Mouse (Mus musculus): Measurements from ENCODE around the gene Naa15. TPM values are rescaled to one million over a fixed set of nuclear protein-coding genes. Genes with fewer than 3 reads are reported as not detected.
"Not testable (repeated sequence)": the region's sequence is repeated elsewhere in the genome, so short reads cannot be mapped to it uniquely, and the experiment has no call there.

Gene Naa15
- total and polyA plus RNA-seq, 3 experiments: 27.6 to 95.3 (median 59.0) TPM

DNA sequence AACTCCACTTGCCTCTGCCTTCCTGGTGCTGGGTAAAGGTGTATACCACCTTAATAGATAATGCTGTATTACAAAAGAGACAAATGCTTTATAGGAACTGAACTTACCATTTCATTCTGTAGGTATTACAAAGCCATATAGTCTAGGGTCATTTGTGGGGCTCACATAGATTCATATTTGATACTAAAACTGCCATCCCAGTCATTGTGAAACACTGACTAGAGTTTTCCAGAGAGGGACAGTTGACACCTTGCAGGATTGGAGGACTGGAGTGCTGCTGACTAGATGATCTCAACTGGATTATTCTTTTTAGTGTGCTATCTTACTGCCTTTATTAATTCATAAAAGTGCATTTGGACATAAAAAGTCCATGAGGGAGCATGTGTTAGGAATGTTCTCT lies 10.4 kb downstream of the Naa15 start (continued):
- TF ChIP-seq USF2 (conservative IDR thresholded peaks at IDR 0.05; ENCODE audit: low read depth, low read length) (no peak), HCFC1 (IDR thresholded peaks at IDR 0.05; ENCODE audit: low read depth, low read length) (no peak), POLR2AphosphoS2 (IDR thresholded peaks at IDR 0.05; ENCODE audit: low read depth, low read length) (no peak), E2F4 (IDR thresholded peaks at IDR 0.05; ENCODE audit: insufficient replicate concordance, low read depth, low read length) (no peak), MAX (IDR thresholded peaks at IDR 0.05; ENCODE audit: low read length) (no peak)

DNA sequence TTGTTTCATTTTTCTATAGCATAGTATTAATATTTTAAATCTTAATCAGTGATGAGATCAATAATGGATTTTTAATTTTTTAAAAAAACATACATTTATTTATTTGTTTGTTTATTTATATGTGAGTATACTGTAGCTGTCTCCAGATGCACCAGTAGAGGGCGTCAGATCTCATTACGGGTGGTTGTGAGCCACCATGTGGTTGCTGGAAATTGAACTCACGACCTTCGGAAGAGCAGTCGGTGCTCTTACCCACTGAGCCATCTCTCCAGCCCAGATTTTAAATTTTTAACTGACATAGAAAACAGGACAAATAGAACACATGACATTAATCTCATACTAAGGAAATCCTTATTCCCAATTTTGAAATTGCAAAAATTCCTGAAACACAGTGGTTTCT lies 19.4 kb downstream of the Naa15 start:
- H3K27ac ChIP-seq (ENCODE audit: insufficient read depth, low read depth); in situ Hi-C loops (cut with MboI; ENCODE audit: low pct_ligation_motif_present, low pct_unique_long_range_greater_than_20kb, low sequenced_read_pairs); H3K9ac ChIP-seq (ENCODE audit: insufficient read depth, low read depth); H3K4me2 ChIP-seq (ENCODE audit: insufficient read depth, low read depth, poor library complexity, severe bottlenecking); H3K4me3 ChIP-seq (replicated peaks in 1 of 3; ENCODE audit: low read depth in 2 of 3, low read length in 2 of 3, poor library complexity in 1 of 3); H3K9me3 ChIP-seq (replicated peaks; ENCODE audit: low read length); H3K27me3 ChIP-seq (replicated peaks); DNase-seq (ENCODE audit: extremely low read depth); dilution Hi-C loops (cut with MboI; ENCODE audit: extremely low pct_ligation_motif_present, extremely low pct_unique_long_range_greater_than_20kb, low sequenced_read_pairs): not testable (repeated sequence)
- Histone ChIP-seq H3K4me1 (ENCODE audit: control insufficient read depth in 1 of 2, insufficient read depth in 2 of 2) (peaks cover 0 to 21% of the 10 kb centered on the region in 2 experiments; a peak in 1 of 4 replicates), H3K79me2 (replicated peaks; ENCODE audit: control insufficient read depth, extremely low read depth, insufficient read depth, poor library complexity, severe bottlenecking) (peaks cover 62% of the 10 kb centered on the region), H3K36me3 (replicated peaks in 1 of 2; ENCODE audit: control insufficient read depth in 1 of 2, insufficient read depth in 1 of 2, low read length in 1 of 2) (peaks cover 5 to 44% of the 10 kb centered on the region in 2 experiments)
- TF ChIP-seq CTCF (conservative IDR thresholded peaks at IDR 0.05 in 1 of 2, IDR thresholded peaks at IDR 0.05 in 1 of 2; ENCODE audit: low read depth in 2 of 2, low read length in 2 of 2): peak in 1 of 2 experiments; percentile 12; a peak in 1 of 4 replicates

DNA sequence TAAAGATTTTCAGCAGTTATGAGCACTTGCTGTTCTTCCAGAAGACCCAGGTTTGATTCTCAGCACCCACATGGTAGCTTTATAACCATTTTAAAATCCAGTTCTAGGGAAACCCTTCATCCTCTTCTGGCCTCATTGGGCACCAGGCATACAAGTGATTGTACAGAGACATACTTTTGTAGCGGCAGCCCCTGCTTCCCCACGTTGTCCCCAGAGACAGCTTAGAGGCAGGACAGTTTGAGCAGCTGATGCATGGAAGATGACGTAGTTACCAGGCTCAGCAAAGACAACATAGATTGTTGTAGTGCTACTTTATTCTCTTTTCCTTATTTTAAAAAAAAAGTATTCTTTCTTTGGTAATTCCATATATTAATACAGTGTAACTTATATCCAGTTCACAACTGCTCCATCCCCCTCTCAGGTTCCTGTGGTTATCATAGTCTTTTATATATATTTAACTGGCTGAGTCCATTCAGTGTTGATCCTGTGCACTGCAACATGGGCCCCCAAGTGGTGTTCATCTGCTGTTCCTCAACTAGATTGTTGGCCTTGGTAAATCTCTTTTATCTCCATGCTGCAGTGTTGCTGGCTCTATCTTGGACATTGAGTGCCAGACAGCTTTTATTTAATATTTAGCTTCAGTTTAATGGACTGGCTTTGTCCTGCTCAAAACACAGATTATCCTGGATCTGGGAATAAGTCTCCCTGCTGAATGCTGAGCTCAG lies 20.1 kb downstream of the Naa15 start:
- Histone ChIP-seq H3K4me1 (ENCODE audit: control insufficient read depth in 1 of 2, insufficient read depth in 2 of 2) (peaks cover 0 to 21% of the 10 kb centered on the region in 2 experiments; a peak in 1 of 4 replicates), H3K9ac (ENCODE audit: insufficient read depth, low read depth) (no peak overlapping the region), H3K36me3 (replicated peaks in 1 of 2; ENCODE audit: control insufficient read depth in 1 of 2, insufficient read depth in 1 of 2, low read length in 1 of 2) (peaks cover 8 to 48% of the 10 kb centered on the region in 2 experiments), H3K27me3 (replicated peaks) (no peaks in the 10 kb centered on the region), H3K4me3 (replicated peaks in 1 of 3; ENCODE audit: low read depth in 2 of 3, low read length in 2 of 3, poor library complexity in 1 of 3) (no peak overlapping the region), H3K4me2 (ENCODE audit: insufficient read depth, low read depth, poor library complexity, severe bottlenecking) (no peak overlapping the region), H3K9me3 (replicated peaks; ENCODE audit: low read length) (no peaks in the 10 kb centered on the region), H3K79me2 (replicated peaks; ENCODE audit: control insufficient read depth, extremely low read depth, insufficient read depth, poor library complexity, severe bottlenecking) (peaks cover 62% of the 10 kb centered on the region), H3K27ac (ENCODE audit: insufficient read depth, low read depth) (no peak overlapping the region)
- dilution Hi-C loops (cut with MboI; ENCODE audit: extremely low pct_ligation_motif_present, extremely low pct_unique_long_range_greater_than_20kb, low sequenced_read_pairs) (no loop called here), in situ Hi-C loops (cut with MboI; ENCODE audit: low pct_ligation_motif_present, low pct_unique_long_range_greater_than_20kb, low sequenced_read_pairs) (no loop called here)
- TF ChIP-seq KAT2A (IDR thresholded peaks at IDR 0.05; ENCODE audit: insufficient replicate concordance, low read length) (no peak), SIN3A (IDR thresholded peaks at IDR 0.05; ENCODE audit: low read length) (no peak), PAX5 (IDR thresholded peaks at IDR 0.05; ENCODE audit: low read length) (no peak), MAZ (IDR thresholded peaks at IDR 0.05; ENCODE audit: low read depth, low read length) (no peak), USF2 (conservative IDR thresholded peaks at IDR 0.05; ENCODE audit: low read depth, low read length) (no peak), POLR2AphosphoS2 (IDR thresholded peaks at IDR 0.05; ENCODE audit: low read depth, low read length) (no peak), ZMIZ1 (IDR thresholded peaks at IDR 0.05; ENCODE audit: low read depth, low read length) (no peak), SMC3 (IDR thresholded peaks at IDR 0.05; ENCODE audit: low read depth, low read length) (no peak), ZNF384 (IDR thresholded peaks at IDR 0.05; ENCODE audit: low read depth, low read length) (no peak), POLR2A (IDR thresholded peaks at IDR 0.05; ENCODE audit: low read depth, low read length) (no peak), NRF1 (IDR thresholded peaks at IDR 0.05; ENCODE audit: low read depth, low read length) (no peak), ZKSCAN1 (IDR thresholded peaks at IDR 0.05; ENCODE audit: borderline replicate concordance, low read depth, low read length) (no peak)
- peak; percentile 51 for DNase-seq (ENCODE audit: extremely low read depth)

Measured in CH12.LX (cell line).